8 mouse cellular contexts compared by ENCODE assay signal in genomic region chr11:102053847-102054246, GRCm38 (mm10). TPM values are rescaled to one million over a fixed set of nuclear protein-coding genes. Genes with fewer than 3 reads are reported as not detected.
A peak's percentile ranks its signal among the peaks of the same experiment; 100 is the strongest.
DNase-seq lines count a peak whose midpoint lies in the region; ATAC-seq and TF ChIP-seq lines count a peak whose summit lies in the region.

No protein-coding gene starts in this region.

- no peaks in the 10 kb centered on the region for H3K9me3 ChIP-seq in heart, embryonic 11.5 days (replicated peaks; ENCODE audit: control insufficient read depth, low read length)
- H3K9me3 ChIP-seq in kidney, postnatal 0 days (replicated peaks; ENCODE audit: low read length) = no peaks in the 10 kb centered on the region

- no peak overlapping the region for H3K9ac ChIP-seq in heart, adult 2 months (ENCODE audit: low read depth, low read length)
- H3K9ac ChIP-seq in heart, embryonic 11.5 days (ENCODE audit: low read depth, low read length) = no peak overlapping the region
- no peak overlapping the region for H3K9ac ChIP-seq in kidney, postnatal 0 days (ENCODE audit: low read depth, low read length)

- peak; percentile 75 for TF ChIP-seq CTCF in heart, adult 2 months (IDR thresholded peaks at IDR 0.05)
- peak; percentile 66 for TF ChIP-seq CTCF in kidney, postnatal 0 days (IDR thresholded peaks at IDR 0.05; ENCODE audit: low read depth)

- H3K4me1 ChIP-seq in heart, adult 2 months (ENCODE audit: control insufficient read depth, insufficient read depth, low read length) = peaks cover 28% of the 10 kb centered on the region
- H3K4me1 ChIP-seq in heart, embryonic 11.5 days (ENCODE audit: control insufficient read depth, insufficient read depth, low read length) = no peaks in the 10 kb centered on the region
- H3K4me1 ChIP-seq in kidney, postnatal 0 days (replicated peaks; ENCODE audit: insufficient read depth, low read length) = peaks cover 12% of the 10 kb centered on the region

- peaks cover 16% of the 10 kb centered on the region; the same call in 1 of the 2 replicates for H3K36me3 ChIP-seq in heart, adult 2 months (ENCODE audit: control insufficient read depth, insufficient read depth, low read length)
- 0 out of 2 replicates have a peak, but pooled peaks cover under 1% of the 10 kb centered on the region for H3K36me3 ChIP-seq in heart, embryonic 11.5 days (ENCODE audit: control insufficient read depth, insufficient read depth, low read length)
- H3K36me3 ChIP-seq in kidney, postnatal 0 days (ENCODE audit: insufficient read depth, low read length) = no peaks in the 10 kb centered on the region

- TF ChIP-seq EP300 in heart, adult 2 months (IDR thresholded peaks at IDR 0.05; ENCODE audit: insufficient read depth, low read depth, low read length) = no peak

- intact Hi-C loops in heart, adult 2 months (cut with DNase I) = no loop called here

- no peak overlapping the region for H3K4me2 ChIP-seq in heart, embryonic 11.5 days
- no peak overlapping the region for H3K4me2 ChIP-seq in kidney, postnatal 0 days (ENCODE audit: low read length)

- WGBS in heart, adult 2 months = 25% methylated on average over 9 of the region's 9 CpGs
- 23% methylated on average over 9 of the region's 9 CpGs for WGBS in heart, embryonic 11.5 days (ENCODE audit: insufficient replicate concordance)
- WGBS in kidney, postnatal 0 days = 32% methylated on average over 9 of the region's 9 CpGs

- TF ChIP-seq POLR2A in heart, adult 2 months (IDR thresholded peaks at IDR 0.05; ENCODE audit: insufficient read depth, low read depth, low read length) = 0 out of 2 replicates have a peak, but pooled peaks have one; percentile 33

- no peak for ATAC-seq in heart, embryonic 11.5 days (replicated peaks; ENCODE audit: insufficient number of reproducible peaks, low FRiP score, low TSS enrichment)
- no peak for ATAC-seq in kidney, postnatal 0 days (replicated peaks; ENCODE audit: low FRiP score, low read depth)
- no peak for ATAC-seq in monocyte, adult 5-6 weeks (replicated peaks; ENCODE audit: insufficient number of reproducible peaks, low FRiP score, low TSS enrichment, poor library complexity, severe bottlenecking)

- H3K27me3 ChIP-seq in heart, adult 2 months (ENCODE audit: control insufficient read depth, insufficient read depth, low read length) = no peaks in the 10 kb centered on the region
- peaks cover 4% of the 10 kb centered on the region; the same call in 1 of the 2 replicates for H3K27me3 ChIP-seq in heart, embryonic 11.5 days (ENCODE audit: control insufficient read depth, insufficient read depth, low read length)
- H3K27me3 ChIP-seq in kidney, postnatal 0 days (ENCODE audit: insufficient read depth, low read length) = no peaks in the 10 kb centered on the region

- DNase-seq in heart, adult 2 months = peak; percentile 52 to 71
- peak; percentile 56 for DNase-seq in 416B (ENCODE audit: low read depth)
- DNase-seq in MN1 (ENCODE audit: low spot score) = peak; percentile 46
- peak; percentile 80 to 86 for DNase-seq in cerebellum, postnatal 10 days
- DNase-seq in kidney, postnatal 0 days (ENCODE audit: low spot score) = peak; percentile 64
- DNase-seq in lung, postnatal 25 days (ENCODE audit: low spot score) = peak; percentile 25

- H3K4me3 ChIP-seq in heart, adult 2 months = no peak overlapping the region
- H3K4me3 ChIP-seq in heart, embryonic 11.5 days (ENCODE audit: low read depth, low read length) = no peak overlapping the region
- no peak overlapping the region for H3K4me3 ChIP-seq in kidney, postnatal 0 days (replicated peaks; ENCODE audit: low read depth, low read length)

- peak overlapping the region; percentile 84 for H3K27ac ChIP-seq in heart, adult 2 months
- no peak overlapping the region for H3K27ac ChIP-seq in heart, embryonic 11.5 days (ENCODE audit: low read depth, low read length)
- no peak overlapping the region for H3K27ac ChIP-seq in kidney, postnatal 0 days

- no peaks in the 10 kb centered on the region for H3K79me2 ChIP-seq in heart, adult 2 months (replicated peaks; ENCODE audit: control insufficient read depth, insufficient read depth, low read length)

RNA-seq across cellular contexts. Expression of gene Cd300lg, which starts 12.5 kb away (rescaled TPM):
- 10 to 100 TPM; 51.6 to 70.1 TPM for total RNA-seq in heart, adult 2 months (2021)
- polyA plus RNA-seq in heart, adult 2 months (2012; rRNA removed) = 102 and 143 TPM in 2 replicates
- 0.70 and 0.79 TPM in 2 replicates for polyA plus RNA-seq in heart, embryonic 11.5 days (2014; fragmentation: Nextera tagmentation; extraction: Ambion mirVana)
- 2.8 and 2.9 TPM in 2 replicates for polyA plus RNA-seq in kidney, postnatal 0 days (2015; fragmentation: Nextera tagmentation; extraction: Ambion mirVana)
- 2.0 to 8.0 TPM (median 3.3 TPM) in 3 replicates for total RNA-seq in monocyte, adult 5-6 weeks (2017)

RNA-seq across cellular contexts. Expression of gene Mpp3, which starts 25.6 kb away (rescaled TPM):
- 1 to 10 TPM; 1.4 to 1.5 TPM for total RNA-seq in heart, adult 2 months (2021)
- 4.5 and 5.3 TPM in 2 replicates for polyA plus RNA-seq in heart, adult 2 months (2012; rRNA removed)
- 2.7 and 3.4 TPM in 2 replicates for polyA plus RNA-seq in heart, embryonic 11.5 days (2014; fragmentation: Nextera tagmentation; extraction: Ambion mirVana)
- 3.5 and 4.2 TPM in 2 replicates for polyA plus RNA-seq in kidney, postnatal 0 days (2015; fragmentation: Nextera tagmentation; extraction: Ambion mirVana)
- not detected in 3 replicates for total RNA-seq in monocyte, adult 5-6 weeks (2017)

RNA-seq across cellular contexts. Expression of gene Mpp2, which starts 34.5 kb away (rescaled TPM):
- 1 to 10 TPM; 2.3 to 2.6 TPM for total RNA-seq in heart, adult 2 months (2021)
- polyA plus RNA-seq in heart, adult 2 months (2012; rRNA removed) = 5.3 and 5.6 TPM in 2 replicates
- polyA plus RNA-seq in heart, embryonic 11.5 days (2014; fragmentation: Nextera tagmentation; extraction: Ambion mirVana) = 9.7 and 11.4 TPM in 2 replicates
- polyA plus RNA-seq in kidney, postnatal 0 days (2015; fragmentation: Nextera tagmentation; extraction: Ambion mirVana) = 8.8 and 9.3 TPM in 2 replicates
- not detected in 3 replicates for total RNA-seq in monocyte, adult 5-6 weeks (2017)

RNA-seq across cellular contexts. Expression of gene Ppy, which starts 47.3 kb away (rescaled TPM):
- not detected for total RNA-seq in heart, adult 2 months (2021)
- not detected in 2 replicates for polyA plus RNA-seq in heart, adult 2 months (2012; rRNA removed)
- not detected in 2 replicates for polyA plus RNA-seq in heart, embryonic 11.5 days (2014; fragmentation: Nextera tagmentation; extraction: Ambion mirVana)
- not detected in 2 replicates for polyA plus RNA-seq in kidney, postnatal 0 days (2015; fragmentation: Nextera tagmentation; extraction: Ambion mirVana)
- not detected in 3 replicates for total RNA-seq in monocyte, adult 5-6 weeks (2017)

RNA-seq across cellular contexts. Expression of gene Pyy, which starts 53.8 kb away (rescaled TPM):
- not detected for total RNA-seq in heart, adult 2 months (2021)
- polyA plus RNA-seq in heart, adult 2 months (2012; rRNA removed) = not detected in 2 replicates
- polyA plus RNA-seq in heart, embryonic 11.5 days (2014; fragmentation: Nextera tagmentation; extraction: Ambion mirVana) = 0.69 TPM in 1 of 2 replicates, not detected in the other
- not detected in 2 replicates for polyA plus RNA-seq in kidney, postnatal 0 days (2015; fragmentation: Nextera tagmentation; extraction: Ambion mirVana)
- total RNA-seq in monocyte, adult 5-6 weeks (2017) = not detected in 3 replicates

Comparison
In these comparisons a context has a peak if more than half of its experiments do, and no peak if none do; other contexts are left out.
1. RNA of gene Cd300lg, which starts 12.5 kb away (polyA plus RNA-seq): 102 to 143 TPM in heart, adult 2 months; 2.8 to 2.9 TPM in kidney, postnatal 0 days and 0.70 to 0.79 TPM in heart, embryonic 11.5 days; every median in the first group is over 10 times any median in the second.
2. DNase-seq: peak in every context shown above with its lines; median percentile 83 in cerebellum, postnatal 10 days; 64 in kidney, postnatal 0 days; 62 in heart, adult 2 months; 56 in 416B; 46 in MN1; 25 in lung, postnatal 25 days.